Mouse (Mus musculus) adrenal gland, adult 18-20 months (tissue): ENCODE data around the gene Malsu1. TPM values are rescaled to one million over a fixed set of nuclear protein-coding genes. Genes with fewer than 3 reads are reported as not detected.

ENCODE experiments used
- DNase-seq, 2 experiments: peaks; one replicate each; pipeline ENCODE4 v3.0.0; 2021 to 2022; ENCODE audit warnings: low spot score in 2 of 2
- total RNA-seq, 2 experiments: library from RNA; stranded (reverse); gene quantifications; 1 replicate in 1 of 2; 2 replicates in 1 of 2; pipeline ENCODE4 v1.2.3; 2021

The Malsu1 gene
- total RNA-seq, 2 experiments from 2014 or later = 32.9 to 35.3 TPM

DNA sequence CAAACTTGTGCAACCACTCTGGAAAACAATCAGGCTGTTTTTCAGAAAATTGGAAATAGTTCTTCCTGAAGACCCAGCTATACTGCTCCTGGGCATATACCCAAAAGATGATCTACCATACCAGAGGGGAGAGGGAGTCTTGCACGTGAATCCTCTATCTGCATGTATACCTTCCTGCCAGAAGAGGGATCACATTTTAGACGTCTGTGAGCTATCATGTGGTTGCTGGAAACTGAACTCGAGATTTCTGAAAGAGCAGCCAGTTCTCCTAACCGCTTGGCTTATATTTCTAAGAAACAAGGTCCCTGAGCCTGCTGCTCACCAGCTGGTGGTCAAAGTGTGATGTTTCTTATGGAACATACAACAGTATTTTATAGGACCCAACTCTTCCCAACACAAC is 5.2 kb upstream of the Malsu1 start:
- no peak for DNase-seq

DNA sequence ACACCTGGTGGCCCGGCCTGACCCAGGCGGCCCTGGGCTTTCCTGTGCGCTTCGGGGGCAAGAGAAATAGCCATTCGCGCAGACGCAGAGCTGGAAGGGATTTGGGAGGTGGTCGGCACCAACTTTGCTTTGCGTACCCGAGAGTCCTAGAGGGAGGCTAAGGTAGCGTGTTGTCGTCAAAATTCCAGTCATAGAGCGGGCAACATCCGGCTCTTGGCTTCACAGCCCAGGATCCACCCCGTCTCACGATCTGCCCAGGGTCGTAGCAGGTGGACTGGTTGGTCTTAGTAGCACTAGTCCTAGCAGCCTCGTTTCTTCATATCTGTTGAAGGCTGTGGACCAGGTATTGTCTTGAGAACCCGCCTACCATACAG is 509 bp downstream of the Malsu1 start:
- DNase-seq = peak in 1 of 2 experiments; percentile 30

DNA sequence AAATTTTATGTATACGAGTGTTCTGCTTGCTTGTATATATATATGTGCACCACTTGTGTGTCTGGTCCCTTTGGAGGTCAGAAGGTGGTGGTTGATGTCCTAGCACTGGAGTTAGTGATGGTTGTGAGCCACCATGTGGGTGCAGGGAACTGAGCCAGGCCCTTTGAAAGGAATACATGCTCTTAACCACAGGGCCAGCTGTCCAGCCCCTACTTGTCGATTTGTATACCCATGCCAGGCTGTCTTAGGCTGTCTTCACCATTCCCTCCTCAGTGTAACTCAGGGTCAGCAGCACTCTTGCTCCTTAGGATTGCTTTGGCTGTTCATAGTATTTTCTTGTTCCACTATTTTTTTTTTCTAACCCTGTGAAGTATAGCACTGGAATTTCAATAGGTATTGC is 4.3 kb downstream of the Malsu1 start:
- DNase-seq = no peak

DNA sequence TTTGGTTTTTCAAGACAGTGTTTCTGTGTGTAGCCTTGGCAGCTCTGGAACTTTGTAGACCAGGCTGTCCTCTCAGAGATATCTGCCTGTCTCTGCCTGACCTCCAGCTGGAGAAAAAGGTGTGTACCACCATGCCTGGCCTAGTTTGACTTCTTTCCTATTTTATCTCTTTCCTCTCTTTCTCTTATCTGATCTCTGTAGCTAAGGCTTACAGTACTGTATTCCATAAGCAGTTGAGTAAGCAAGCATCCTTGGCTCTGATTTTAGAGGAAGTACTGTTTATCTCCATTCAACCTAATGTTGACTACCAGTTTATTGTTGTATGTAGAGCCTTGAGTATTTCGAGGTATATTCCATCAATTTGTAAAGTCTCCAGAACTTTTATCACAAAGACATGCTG is 5.7 kb downstream of the Malsu1 start:
- DNase-seq = no peak

DNA sequence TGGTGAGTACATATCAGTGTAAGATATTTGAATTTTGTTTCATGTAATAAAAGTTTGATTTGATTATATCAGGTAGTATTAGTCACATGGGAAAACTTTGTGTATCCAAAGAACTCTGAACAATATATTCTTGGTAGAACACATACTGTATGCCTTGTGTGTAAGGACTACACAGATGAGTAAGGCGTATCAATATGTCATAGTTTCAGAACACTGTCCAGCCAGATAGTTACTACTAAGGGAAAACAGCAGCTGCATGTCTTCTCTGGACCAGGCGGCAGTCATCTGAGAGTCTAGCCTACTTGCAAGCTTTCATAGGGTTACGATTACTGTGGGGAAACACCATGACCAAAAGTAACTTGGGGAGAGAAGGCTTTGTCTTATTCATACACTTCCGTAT is 9.4 kb downstream of the Malsu1 start:
- DNase-seq = no peak

DNA sequence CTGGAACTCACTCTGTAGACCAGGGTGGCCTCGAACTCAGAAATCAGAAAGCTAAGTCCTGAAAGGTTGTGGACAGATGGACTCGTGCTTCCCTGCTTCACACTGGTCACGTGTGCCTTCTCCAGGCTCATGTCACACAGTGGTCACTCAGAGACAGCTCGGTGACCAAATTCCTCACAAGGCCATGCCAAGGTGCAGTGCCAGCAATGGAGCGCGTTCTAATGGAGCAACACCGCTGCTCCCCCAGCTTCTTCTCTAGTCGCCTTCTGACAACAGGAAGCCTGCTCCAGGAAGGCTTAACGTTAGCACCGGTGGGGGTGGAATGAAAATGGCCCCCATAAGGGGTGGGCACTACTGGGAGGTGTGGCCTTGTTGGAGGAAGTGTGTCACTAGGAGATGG is 21.4 kb downstream of the Malsu1 start:
- DNase-seq = no peak

DNA sequence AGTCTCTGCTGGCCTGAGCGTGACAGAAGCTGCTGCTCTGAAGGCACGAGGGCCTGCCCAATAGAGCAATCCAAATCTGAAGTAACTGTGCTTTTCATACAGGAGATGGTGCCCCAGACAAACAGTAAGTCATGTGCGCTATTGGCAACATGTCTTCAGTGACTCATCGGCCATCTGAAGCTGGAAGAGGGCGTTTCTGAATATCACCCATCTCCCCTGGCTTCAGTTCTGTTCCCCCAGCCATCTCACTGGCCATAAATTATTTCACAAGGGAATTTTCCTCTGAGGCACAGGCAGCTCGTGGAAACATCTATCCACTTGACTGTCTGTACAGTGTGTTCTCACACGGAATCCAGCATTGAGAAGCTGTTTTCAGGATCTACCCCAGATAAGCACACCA is 22.8 kb downstream of the Malsu1 start:
- DNase-seq = peak; percentile 30 to 40

DNA sequence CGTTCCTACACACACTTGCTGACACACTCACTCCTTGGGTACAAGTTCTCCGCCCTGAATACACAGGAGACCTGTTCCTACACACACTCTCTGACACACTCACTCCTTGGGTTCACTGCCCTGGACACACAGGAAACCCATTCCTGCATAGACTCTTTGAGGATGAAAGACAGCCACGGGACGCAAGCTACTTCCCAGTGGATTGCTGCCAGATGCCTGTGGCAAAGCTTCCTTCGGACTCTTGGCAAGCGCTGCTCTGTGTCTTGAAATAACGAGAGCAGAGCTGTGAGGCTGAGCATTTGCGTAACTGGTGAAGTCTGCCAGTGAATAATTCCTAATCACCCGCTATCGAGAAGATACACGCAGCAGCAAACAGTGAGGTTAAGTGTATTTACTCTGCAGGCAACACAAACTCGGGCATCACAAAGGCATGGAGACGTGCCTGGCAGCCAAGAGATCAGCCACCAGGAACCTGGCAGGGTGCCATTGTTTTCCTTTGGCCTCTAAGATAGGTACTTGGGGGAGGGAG is 23.4 kb downstream of the Malsu1 start:
- peak; percentile 60 to 70 for DNase-seq

DNA sequence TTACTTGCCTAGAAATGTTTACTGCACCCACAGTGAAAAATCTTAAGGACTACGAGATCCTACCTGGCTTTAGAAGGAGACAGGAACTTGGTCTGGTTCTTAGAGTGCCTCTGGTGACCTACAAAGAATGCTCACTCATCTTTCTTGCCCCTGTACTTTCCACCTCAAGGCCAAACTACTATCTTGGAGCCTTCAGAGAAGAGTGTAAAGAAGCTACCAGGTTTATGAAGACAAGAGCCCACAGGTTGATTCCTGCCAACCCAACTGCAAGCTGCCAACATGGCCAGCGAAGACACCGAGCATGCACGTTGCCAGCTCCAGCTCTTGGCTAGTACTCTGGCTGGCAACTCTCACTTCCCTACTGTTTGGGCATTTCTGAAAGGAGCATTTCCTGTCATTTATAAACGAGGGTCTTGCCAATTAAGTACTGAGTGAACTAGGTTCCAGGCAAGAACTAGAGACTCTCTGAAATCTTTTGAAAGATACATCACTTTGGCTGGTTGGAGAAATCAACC is 24.1 kb downstream of the Malsu1 start:
- DNase-seq = no peak

DNA sequence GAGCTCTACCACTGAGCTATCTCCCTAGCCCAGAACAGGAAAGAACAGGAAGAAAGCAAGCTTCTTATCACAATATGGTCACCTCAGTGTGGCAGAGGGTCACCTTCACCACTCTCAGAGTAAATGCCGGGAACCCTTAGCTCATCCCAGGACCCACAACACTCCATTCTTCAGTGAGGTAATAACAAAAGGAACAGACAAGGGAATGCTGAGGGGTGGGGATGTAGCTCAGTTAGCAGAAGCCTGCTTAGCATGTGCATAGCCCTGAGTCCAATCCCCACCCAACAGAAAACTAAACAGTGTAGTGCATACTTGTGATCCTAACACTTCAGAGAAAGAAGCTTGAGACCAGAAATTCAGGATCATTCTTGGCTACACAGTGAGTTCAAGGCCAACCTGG is 25.5 kb downstream of the Malsu1 start:
- DNase-seq = no peak

DNA sequence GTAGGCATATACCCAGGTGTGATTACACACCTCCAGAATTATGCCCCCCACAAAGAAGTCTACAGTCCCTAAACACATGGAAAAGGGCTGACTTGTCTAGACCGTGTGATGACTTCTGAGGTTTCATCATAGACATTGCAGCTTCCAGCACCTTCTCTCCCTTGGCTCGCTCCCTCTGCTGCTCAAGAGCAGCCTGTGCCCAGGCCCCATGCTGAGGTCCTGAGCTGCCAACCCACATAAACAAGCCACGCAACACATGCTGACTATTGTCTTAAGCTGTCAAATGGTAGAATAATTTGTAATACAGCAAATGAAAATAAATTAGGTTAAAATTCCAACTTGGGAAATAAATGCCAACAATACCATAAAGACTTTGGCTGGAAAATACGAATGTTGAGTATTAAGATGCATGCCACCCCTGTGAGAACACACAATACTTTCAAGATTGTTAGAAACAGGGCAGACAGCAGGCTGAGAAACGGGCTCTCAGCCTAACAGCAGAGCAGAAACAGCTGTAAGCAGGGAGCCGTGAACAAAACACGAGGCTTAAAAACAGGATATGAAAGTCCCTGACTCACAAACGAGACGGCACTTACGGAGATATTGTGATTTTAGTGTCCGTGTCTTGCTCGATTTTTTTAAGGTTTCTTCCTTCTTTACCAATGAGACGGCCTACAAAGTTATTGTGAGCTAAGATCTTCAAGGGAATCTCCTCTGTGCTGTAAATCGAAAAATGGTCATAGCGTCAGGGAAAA is 33.3 kb downstream of the Malsu1 start:
- no peak for DNase-seq

DNA sequence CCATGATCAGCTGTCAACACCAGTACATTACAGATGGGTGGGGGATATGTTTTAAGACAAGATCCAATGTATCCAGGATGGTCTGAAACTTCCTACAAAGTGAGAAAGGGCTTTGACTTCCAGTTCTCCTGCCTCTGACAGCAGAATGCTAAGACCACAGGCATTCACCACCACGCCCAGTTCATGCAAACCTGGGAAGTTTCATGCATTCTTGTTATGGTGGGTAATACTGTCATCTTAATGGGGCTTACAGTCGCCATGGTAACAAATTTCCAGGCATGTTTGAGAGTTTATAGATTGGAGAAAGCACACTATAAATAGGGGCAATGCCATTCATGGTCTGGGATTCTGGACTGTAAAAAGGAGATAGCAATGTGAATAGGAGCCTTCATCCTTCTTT is 35.6 kb downstream of the Malsu1 start:
- no peak for DNase-seq

DNA sequence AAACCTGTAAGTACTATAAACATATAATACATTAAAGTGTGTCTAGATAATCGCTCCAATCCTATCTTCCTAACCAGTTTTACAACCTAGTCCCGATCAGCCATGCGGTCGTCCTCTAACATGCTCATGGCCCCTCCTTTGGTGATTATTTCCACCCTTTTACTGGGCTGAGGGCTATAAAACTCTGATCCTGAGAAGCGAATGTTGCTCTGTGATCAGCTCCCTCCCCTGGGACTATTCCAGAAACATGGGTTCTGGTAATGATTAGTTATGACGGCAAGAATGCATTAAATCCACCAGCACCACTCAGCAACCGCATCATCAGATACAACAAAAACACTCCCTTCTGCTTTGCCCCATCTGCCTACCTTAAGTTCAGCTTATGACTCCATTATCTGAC is 40.3 kb downstream of the Malsu1 start:
- no peak for DNase-seq

DNA sequence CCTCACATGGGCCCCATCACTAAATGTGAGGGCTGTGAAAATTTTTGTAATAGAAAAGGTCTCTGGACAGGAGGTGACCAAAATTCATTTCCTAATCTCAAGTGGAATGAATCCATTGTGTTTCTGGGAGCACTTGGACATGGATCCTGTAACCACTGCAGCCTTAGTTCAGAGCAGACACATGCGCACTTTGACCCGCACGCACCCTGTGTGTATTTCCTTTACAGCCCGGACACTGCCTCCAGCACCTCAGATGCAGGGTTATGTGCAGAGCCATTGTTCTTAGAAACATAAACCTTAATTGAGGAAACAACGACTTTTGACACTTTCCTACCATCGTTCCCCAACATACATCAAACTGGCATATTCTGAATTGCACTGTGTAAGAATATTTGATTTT is 40.9 kb downstream of the Malsu1 start:
- no peak for DNase-seq

DNA sequence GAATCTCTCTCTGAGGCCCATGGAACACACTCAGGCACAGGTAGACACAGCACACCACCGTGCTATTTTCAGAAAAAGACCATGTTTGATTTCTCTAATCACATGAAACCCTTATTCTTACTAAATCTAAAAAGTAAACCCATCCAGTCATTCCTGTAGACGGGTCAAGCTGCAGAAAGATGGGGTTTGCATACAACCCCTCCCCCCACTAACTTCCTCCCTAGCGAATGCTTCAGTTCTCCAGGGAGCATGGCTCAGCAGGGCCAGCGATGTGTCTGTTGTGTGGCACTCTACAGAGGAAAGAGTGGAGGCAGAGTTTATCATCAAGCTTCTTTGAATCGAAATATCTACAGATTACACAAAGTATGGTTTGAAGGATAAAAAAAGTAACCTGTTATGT is 42.0 kb downstream of the Malsu1 start:
- no peak for DNase-seq

DNA sequence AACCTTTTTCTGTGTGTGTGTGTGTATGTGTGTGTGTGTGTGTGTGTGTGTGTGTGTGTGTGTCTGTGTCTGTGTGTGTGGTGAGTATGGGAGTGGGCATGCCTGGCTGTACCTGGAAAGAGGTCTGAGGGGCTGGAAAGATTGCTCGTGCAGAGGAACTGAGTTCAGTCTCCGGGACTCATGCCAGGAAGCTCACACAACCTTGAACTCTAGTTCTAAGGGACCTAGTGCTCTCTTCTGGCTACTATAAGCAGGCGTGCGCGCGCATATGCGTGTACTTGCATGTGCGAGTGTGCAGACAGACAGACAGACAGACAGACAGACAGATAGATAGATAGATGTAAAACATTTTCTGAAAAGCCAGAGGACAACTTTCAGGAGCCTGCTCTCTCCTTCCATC is 42.6 kb downstream of the Malsu1 start:
- DNase-seq = peak in 1 of 2 experiments; percentile 27

DNA sequence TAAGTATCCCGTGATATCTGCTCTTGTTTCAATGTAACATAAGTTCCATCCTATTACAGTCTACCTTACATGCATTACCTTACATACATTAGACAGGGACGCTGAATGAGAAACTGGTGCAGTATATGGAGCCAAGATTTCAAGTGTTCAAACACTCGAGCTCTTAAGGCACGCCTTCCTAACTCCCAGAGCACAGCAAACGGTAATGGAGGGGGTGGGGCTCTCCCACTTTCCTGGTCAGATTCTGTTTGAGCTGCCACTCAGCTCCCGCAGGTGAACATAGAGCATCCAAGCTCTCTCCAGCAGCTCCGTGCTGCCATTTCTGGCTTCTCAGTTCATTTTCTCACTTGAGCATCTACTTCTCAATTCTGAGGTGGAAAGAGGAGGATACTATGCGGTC is 44.9 kb downstream of the Malsu1 start:
- DNase-seq = no peak

DNA sequence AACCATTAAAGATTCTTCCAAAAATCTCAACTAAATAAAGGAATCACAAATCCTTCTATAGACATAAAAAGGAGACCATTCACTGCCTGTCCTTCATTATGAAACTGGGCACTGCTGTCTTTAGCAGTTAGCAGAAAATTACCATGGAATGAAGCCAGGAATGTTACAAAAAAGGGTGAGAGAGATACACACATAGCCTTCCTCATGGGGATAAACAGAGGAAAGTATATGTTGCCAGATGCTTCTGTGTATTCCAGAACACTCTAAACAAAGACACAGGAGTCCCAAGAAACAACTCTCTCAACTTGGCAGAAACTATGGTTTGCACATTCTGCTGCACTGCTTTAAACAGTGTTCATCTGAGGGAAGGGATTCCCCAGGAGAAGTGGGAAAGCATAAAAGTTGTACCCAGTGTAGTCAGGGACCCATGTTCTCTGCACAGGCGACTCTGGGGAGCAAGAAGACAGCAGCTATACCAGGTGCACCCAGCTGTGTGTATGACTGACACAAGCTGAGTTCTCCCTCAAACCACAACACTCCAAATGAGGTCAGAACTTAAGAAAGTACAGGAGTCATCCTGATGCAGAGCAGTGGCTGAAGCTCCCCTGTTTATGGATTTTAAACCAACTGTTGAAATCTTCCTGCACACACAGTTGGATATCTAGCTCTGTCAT is 46.0 kb downstream of the Malsu1 start:
- DNase-seq = no peak

DNA sequence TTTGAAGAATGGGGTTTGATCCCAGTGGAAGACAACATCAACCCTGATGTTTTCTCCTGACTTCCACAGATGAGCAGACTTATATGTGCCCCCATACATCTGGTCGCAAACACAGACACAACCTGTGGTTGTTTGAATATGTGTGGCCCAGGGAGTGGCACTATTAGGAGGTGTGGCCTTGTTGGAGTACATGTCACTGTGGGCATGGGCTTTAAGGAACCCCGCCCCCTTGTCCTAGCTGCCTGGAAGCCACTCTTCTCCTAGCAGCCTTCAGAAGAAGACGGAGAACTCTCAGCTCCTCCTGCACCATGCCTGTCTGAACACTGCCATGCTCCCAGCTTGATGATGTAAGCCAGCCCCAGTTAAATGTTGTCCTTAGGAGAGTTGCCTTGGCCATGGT is 46.8 kb downstream of the Malsu1 start:
- DNase-seq = no peak

DNA sequence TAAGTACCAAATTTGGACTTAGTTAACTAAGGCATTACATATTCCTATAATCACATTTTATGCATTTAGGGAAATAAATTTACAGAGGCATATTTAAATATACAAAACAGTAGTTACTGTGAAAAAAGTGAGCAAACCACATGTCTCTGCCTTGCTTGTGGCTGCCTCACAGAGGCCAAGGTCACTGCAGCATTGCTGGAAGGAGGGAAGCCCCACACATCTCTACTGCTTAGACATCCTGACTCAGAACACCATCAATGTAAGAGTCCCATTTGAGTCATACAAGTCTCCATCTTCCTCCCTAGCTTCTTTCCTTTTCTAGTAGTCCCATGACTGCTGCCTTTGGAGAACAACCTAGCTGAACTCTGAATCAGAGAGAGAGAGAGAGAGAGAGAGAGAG is 56.7 kb downstream of the Malsu1 start:
- no peak for DNase-seq

DNA sequence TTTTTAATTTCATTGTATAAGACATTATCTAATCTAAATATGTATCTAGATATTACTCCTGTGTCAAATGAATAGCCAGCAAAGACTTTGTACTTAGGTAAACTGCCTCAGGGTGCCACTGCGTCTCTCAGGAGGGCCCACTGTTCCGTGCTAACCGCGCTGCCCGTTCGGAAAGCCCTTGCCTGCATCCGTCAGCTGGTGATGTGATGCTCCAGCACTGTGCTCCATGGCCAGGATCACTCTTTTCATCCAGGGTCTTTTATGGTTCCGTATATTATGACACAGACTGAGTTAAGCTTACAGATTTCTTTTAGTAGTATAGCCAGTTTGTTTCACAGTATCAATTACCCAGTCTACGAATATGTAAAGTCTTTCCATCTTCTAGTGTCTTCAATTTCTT is 58.3 kb downstream of the Malsu1 start:
- DNase-seq = no peak

DNA sequence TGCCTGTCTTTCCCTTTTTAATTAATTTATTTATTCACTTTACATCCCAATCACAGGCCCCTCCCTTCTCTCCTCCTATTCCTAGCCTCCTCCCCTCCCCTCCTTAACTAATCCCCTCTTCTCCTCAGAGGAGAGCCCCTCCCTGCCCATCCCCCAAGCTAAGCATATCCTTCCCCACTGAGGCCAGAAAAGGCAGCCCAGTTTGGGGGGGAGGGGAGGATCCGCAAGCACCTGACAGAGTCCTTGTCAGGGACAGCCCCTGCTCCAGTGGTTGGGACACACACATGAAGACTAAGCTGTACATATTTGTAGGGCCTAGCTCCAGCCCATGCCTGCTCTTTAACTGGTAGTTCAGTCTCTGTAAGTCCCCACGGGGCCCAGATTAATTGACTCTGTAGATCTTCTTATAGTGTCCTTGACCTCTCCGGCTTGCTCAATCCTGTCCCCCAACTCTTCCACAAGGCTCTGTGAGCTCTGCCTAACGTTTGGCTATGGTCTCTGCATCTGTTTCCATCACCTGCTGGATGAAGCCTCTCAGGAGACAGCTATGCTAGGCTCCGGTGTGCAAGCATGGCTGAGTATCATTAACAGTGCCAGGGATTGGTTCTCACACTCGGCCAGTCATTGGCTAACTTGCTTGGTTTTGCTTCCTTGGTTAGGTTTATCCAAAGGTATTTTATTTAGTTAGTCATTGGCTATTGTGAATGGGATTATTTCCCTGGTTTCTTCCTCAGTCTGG is 58.9 kb downstream of the Malsu1 start:
- DNase-seq = no peak
